Mouse (Mus musculus): ENCODE results near the gene Gal3st2. TPM values are rescaled to one million over a fixed set of nuclear protein-coding genes. Genes with fewer than 3 reads are reported as not detected.
"Not testable (repeated sequence)": the region's sequence is repeated elsewhere in the genome, so short reads cannot be mapped to it uniquely, and the experiment has no call there.

The Gal3st2 gene
- polyA plus RNA-seq, 1 experiment = not detected

DNA sequence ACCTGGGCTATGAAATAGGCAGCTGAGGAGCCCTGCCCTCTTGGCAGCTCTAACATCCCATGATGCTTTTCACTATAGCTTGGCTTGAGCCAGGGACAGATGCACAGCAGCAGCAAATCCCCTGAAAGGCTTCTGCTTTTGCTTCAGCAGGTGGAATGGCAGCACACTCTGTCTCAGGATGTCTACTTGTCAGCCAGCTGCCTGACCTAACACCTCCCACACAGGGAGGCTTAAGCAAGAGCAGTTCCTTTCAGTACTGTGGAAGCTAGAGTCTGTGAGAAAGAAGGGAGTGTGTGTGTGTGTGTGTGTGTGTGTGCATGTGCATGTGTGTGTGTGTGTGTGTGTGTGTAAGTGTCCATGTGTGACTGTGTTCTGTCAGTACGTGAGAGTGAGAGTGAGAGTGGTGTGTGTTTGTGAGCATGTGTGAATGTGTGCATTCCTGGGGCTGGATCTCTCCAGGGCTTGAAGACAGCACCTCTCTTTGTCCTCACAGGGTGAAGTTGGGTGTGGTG is 10.5 kb downstream of the Gal3st2 start:
- not testable (repeated sequence) for DNase-seq (ENCODE audit: low read depth)

DNA sequence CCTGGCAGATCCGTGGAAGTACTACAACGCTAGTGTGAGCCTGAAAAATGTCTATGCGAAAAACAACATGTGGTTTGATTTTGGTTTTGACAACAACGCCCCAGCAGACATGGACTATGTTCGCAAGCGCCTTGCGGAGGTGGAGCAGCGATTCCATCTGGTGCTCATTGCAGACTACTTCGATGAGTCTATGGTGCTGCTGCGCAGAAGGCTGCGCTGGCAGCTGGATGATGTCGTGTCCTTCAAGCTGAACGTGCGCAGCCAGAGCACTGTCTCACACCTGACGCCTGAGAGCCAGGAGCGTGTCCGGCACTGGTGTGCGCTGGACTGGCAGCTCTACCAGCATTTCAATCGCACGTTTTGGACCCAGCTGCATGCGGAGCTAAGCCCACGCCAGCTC is 13.3 kb downstream of the Gal3st2 start:
- DNase-seq (ENCODE audit: low read depth) = not testable (repeated sequence)

DNA sequence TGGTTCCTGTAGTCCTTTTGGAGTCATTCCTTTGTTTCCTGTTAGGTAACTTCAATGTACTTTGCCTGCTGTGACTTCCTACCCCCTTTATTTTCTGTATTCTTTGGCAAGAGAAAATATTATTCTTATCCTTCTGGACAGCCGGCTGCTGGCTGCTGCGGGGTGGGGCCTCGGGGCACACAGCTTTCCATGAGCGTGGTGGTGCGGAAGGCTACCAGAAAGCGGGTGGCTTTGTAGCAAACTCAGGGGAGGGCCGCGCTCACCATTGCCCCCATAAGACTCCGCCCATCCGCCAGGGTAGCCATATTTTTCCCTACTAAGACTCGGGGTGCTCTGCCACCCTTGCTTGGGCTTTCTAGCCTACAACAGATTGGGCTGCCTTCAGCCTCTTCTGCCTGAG is 20.7 kb downstream of the Gal3st2 start:
- not testable (repeated sequence) for DNase-seq (ENCODE audit: low read depth)

DNA sequence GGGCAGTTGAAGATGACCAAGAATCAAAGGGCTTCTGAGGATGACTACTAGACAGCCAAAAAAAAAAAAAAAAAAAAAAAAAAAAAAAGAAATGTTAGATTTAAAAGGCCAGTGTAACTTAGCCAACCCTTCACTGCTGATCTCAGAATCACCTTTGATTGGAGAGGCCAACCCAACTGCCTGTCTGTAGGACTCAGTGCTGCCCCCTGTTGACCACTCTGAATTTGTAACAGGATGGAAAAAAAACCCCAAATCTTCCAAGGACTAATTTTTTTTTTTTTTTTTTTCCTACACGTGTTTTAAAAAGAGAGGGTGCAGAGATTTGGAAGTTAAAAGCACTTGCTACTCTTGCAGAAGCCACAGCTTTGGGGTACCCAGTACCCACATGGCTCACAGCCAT is 29.8 kb downstream of the Gal3st2 start:
- not testable (repeated sequence) for DNase-seq (ENCODE audit: low read depth)

DNA sequence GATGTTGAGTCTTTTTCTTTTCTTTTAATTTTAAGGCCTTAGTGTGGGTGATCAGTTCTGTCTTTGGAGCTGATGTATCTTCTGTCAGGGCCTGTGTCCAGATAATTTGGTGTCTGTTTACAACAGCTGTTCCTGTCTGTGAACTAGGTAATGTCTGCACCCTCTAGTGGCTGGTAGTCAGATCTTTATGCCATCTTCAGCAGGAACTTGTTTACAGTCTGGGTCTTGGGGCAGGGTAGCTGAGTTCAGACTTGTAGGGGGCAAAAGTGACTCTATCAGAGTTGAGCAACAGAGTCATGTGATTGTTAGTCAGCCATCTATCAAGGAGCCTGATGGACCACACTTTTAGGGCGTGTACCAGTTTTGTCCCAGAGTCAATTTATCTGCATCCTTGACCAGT is 36.3 kb downstream of the Gal3st2 start:
- DNase-seq (ENCODE audit: low read depth) = not testable (repeated sequence)

DNA sequence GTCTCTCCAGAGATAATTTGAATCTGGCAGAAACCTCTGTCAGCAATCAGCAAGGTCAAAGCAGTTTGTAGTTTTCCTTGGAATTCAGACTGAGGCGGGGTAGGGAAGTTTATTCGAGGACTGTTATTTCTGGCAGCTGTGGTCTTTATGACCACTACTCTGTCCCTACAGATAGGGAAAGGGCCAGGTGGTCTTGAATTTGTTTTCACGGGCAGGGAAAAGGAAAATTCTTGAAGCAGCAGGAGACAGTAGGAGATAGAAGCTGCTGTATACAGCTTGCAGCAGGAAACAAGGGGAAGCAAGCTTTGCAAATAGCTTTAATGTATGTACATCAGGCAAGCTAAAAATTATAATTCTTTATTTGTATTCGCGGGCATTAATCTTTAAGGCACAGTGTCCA is 40.2 kb downstream of the Gal3st2 start:
- not testable (repeated sequence) for DNase-seq (ENCODE audit: low read depth)

DNA sequence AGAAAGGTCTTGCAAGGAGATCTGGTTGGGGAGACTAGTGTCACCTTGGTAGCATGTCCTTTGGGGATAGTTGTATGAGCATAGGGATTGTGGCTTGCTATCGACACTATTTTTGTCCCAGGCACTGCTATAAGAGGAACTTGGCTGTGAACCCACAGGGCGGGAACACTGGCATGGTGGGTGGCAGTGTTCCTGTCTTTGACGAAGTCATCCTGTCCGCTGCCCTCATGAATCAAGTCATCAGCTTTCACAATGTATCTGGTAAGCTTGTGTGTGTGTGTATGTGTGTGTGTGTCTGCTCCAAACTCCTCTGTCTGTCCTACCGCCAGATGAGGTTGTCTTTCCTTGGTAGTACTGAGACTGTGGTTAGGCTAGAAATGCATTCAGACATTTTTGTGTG is 45.6 kb downstream of the Gal3st2 start:
- not testable (repeated sequence) for DNase-seq (ENCODE audit: low read depth)

DNA sequence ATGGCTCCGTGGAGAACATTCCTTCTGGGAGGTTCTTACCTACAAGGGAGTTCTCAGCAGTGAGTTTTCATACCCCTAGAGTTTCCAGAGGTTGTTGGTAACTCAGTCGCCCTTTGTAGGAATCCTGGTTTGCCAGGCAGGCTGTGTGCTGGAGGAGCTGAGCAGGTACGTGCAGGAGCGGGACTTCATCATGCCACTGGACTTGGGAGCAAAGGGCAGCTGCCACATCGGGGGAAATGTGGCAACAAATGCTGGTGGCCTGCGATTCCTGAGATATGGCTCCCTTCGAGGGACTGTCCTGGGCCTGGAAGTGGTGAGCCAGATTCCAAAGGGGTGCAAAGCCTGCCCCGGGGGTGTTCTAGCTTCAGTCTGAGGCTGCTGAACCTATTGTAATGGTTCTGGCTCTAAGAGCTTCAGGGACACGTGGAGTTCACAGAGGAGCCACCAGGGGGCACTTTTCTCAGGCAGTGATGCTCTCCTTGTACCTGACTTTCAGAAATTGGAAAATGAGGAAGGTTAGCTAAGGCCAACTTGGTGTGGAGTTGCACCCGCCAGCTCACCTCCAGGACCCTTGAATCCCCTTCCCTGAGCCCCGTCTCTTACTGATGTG is 48.0 kb downstream of the Gal3st2 start:
- not testable (repeated sequence) for DNase-seq (ENCODE audit: low read depth)

DNA sequence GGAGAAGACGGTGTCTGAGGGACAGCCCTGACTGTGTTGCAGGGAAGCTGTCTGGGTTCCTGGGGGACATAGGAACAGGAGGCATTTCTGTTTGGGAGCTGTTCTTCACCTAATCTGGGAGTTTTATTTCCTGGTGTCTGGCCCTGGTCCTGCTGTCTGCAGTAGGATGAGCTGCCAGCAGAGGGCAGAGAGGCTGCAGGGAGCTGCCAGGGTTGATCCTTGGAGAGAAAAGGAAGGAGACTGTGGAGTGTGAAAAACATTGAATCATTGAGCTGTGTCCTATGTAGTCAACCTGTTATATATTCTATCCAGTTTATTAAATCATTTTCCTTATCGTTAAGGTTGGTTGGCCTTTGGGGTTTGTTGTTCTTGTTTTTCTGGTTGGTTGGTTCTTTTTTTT is 50.8 kb downstream of the Gal3st2 start:
- not testable (repeated sequence) for DNase-seq (ENCODE audit: low read depth)

DNA sequence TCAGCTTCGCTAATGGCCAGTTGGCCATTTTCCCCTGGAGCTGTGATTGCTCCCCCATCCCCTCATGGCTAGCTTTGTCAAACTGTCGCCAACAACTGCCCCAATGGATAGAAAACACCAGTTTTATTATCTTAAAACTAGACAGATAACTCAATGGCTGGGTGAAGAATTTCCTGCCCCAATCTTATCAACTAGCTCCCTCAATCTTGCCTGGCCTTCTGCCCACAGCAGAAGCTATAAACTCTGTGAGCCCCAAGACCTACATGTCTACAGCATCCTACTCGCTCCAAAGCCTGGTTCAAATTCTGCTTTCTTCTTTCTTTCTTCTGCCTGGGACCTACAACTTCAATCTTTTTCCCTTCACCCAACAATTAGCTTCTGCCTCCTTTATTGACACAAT is 56.1 kb downstream of the Gal3st2 start:
- not testable (repeated sequence) for DNase-seq (ENCODE audit: low read depth)

DNA sequence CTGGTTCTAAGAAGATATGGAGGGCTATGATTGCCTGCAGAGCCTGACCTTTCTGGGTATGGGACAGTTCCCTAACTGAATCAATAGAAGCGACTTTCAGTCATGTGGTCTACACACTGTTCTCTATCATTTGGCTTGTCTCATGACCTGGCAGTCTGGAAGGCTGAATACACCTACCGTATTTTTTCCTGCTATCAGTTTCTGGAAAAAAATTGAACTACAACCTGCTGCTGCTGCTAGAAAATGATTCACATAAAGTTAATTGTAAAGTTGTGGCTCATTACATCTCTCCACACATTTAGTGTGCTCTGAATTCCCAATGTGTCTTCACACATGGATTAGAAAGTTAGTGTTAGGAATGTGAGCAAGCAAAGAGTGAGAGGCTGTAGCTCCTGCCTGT is 56.9 kb downstream of the Gal3st2 start, which contains the start of gene Gal3st2b:
Gene Gal3st2b (plus strand): TSS at position 301 of the 400 bp plus-strand sequence.
- DNase-seq (ENCODE audit: low read depth) = not testable (repeated sequence)

DNA sequence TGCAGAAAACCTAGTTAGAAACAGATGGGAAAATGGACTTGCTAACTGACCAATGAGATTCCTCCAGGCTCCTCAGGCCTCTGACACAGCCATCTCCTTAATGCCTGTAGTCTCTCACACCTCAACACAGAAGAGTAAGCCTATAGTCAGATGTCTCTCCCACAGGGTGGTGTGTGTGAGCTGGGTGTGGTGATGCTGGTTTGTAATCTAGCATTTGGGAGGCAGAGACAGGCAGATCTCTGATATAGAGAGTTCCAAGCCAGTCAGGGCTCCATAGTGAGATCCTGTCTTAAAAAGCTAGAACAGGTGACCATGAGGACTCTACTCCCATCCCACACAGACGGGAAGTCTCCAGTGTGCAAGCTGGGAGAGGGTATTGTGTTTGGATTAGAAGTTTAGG is 57.7 kb downstream of the Gal3st2 start:
- DNase-seq (ENCODE audit: low read depth) = not testable (repeated sequence)

DNA sequence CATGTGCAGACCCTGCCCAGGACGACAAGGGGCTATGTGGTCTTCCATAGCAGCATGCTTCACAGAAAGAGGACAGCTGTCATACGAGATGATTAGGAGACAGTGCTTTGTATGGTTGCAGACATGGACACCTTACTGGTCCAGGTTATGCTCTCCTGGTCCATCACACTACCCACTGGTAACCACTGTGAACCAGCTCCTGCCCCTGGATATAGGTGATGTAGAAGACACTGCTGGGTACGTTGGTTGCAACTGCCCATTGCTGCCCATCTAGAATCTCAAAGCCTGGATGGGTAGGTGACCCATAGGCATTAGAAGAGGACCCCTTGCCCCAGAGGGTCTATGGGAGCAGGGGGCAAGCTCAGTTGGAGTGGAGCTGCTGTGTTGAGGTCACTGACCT is 58.2 kb downstream of the Gal3st2 start:
- DNase-seq (ENCODE audit: low read depth) = not testable (repeated sequence)

DNA sequence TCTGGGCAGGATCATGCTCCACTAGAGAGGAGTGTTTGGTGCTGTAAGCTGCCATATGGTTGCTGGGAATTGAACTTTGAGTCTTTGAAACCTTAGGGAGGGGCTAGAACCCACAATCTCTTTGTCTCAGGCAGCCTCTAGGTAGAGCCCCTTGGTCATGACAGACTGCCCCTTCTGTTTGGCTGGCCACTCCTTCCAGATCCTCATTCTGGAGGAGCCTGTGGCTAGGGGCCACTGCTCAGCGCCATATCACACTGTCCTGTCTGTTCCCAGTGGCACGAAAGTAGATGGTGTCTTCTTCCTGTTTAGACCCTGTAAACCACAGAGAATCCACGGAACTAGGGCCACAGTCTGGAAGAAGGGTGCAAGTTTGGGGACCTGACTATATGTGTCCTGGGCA is 61.5 kb downstream of the Gal3st2 start:
- not testable (repeated sequence) for DNase-seq (ENCODE audit: low read depth)

DNA sequence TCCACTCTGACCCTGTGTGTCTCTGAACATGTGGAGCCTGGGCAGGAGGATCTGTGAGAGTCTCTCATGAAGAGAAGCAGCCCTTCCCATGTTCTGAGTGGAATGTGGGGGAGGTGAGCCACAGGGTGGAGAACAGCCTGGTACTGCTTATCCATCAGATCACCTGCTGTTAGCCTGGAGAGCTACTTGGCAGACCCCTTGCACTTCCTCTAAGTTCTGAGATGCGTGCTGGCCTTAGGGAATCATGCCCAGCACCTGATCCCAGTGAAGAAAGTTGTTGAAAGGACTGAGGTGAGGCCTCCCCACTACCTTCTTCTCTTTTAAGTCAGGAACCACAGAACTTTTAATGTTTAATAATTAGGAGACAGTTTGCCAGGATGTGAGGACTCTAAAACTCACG is 62.0 kb downstream of the Gal3st2 start:
- DNase-seq (ENCODE audit: low read depth) = not testable (repeated sequence)

Other genes starting within 250 kb of the Gal3st2 start
- 157 and 178 TPM in 2 replicates for gene Stk25, start 202.6 kb upstream of the Gal3st2 start, polyA plus RNA-seq (2012; rRNA removed)
- 41.9 and 48.6 TPM in 2 replicates for gene Bok, start 175.6 kb upstream of the Gal3st2 start, polyA plus RNA-seq (2012; rRNA removed)
- gene Atg4b, start 109.8 kb upstream of the Gal3st2 start, polyA plus RNA-seq (2012; rRNA removed) = 49.6 and 60.7 TPM in 2 replicates
- gene Thap4, start 106.4 kb upstream of the Gal3st2 start, polyA plus RNA-seq (2012; rRNA removed) = 35.5 and 39.0 TPM in 2 replicates
- 44.9 and 49.2 TPM in 2 replicates for gene Dtymk, start 59.4 kb upstream of the Gal3st2 start, polyA plus RNA-seq (2012; rRNA removed)
- gene Ing5, start 57.3 kb upstream of the Gal3st2 start, polyA plus RNA-seq (2012; rRNA removed) = 7.4 and 9.7 TPM in 2 replicates
- 27.7 and 27.8 TPM in 2 replicates for gene D2hgdh, start 36.4 kb upstream of the Gal3st2 start, polyA plus RNA-seq (2012; rRNA removed)
- 0.30 and 0.51 TPM in 2 replicates for gene Gal3st2b, start 57.0 kb downstream of the Gal3st2 start, polyA plus RNA-seq (2012; rRNA removed)
- 0.01 and 0.05 TPM in 2 replicates for gene Gal3st2c, start 129.2 kb downstream of the Gal3st2 start, polyA plus RNA-seq (2012; rRNA removed)
- gene Neu4, start 159.1 kb downstream of the Gal3st2 start, polyA plus RNA-seq (2012; rRNA removed) = not detected in 2 replicates
- gene Pdcd1, start 191.2 kb downstream of the Gal3st2 start, polyA plus RNA-seq (2012; rRNA removed) = 0.18 TPM in 1 of 2 replicates, not detected in the other

All from gonadal fat pad, adult 2 months (tissue).